Mouse (Mus musculus) 416B (cell line): Measurements from ENCODE around the gene Clic1.
A peak's percentile ranks its signal among the peaks of the same experiment; 100 is the strongest.
"Not testable (repeated sequence)": the region's sequence is repeated elsewhere in the genome, so short reads cannot be mapped to it uniquely, and the experiment has no call there.

ENCODE experiments used
- DNase-seq: peaks from one replicate; pipeline ENCODE4 v3.0.0; 2011; ENCODE audit warnings: low read depth

Gene Clic1

GRCm38 (mm10) chr17:35021163-35021808, 28.5 kb upstream of the Clic1 start:
- peak; percentile 82 for DNase-seq

DNA sequence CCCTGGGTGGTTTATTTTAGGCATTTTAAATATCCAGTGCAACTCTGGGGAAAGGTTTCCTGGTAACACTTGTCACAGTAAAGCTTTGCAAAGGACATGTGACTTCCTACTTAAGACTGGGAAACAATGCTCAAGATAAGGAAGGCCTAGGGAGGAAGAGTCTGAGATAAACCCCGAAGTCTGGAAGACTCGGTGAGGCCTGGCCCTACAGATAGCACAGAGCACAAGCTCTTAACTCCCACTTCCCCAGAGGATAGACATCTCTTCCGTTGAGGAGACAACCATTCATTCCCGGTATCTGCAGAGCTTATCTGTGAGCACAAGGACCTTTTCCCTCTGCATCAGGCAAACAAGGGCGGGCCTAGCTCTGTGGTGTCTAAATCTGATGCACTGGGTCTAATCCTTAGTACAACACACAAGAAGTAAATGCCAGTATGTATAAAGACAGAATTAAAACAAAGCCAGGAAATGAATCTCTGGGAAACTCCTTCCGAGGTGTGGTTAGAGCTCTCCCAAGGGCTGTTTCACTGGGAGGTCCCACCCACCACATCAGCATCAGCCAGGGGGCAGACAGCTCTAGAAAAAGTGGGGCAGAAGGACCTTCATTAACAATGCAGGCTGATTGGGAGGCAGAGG, 27.8 kb upstream of the Clic1 start:
- DNase-seq, result peak; percentile 84

DNA sequence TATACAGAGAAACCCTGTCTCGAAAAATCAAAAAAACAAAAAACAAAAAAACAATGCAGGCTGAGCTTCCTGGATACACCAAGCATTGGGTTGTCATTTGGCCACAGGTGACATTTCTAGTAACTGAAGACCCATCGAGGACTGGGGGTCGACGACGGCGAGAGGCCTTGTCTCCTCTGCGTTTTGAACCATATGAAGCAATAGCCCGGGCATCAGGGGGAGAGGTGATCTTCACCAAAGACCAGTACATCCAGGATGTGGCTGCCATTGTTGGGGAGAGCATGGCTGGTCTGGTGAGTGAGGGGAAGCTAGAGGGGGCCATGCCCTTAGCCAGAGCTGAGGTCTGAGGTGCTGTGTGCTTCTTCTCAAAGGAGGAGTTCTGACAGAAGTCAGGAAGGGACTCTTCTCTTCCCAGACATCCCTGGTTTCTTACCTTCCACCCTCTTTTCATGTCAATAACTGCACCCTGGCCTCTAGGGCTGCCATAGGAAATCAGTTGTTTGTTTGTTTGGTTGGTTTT, 27.2 kb upstream of the Clic1 start:
- DNase-seq, result no peak

DNA sequence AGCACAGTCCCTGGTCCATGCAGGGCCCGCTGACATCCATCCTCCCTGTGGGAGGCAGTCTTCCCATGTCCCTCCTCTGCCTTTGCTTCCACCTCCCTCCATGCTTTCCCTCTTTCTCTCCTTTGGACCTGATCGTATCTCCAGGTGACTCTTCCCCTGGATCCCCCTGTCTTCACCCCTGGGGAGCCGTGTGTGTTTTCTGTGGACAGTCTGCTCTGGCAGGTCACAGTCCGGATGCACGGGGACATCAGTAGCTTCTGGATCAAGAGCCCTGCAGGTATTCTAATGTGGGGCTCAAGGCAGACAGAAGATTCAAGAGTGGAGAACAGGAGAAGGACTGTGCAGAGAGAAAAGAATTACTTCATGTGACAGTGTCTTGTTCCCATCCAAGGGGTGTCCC, 26.5 kb upstream of the Clic1 start:
- no peak for DNase-seq

GRCm38 (mm10) chr17:35023756-35024155, 26.0 kb upstream of the Clic1 start:
- peak; percentile 45 for DNase-seq

GRCm38 (mm10) chr17:35024261-35024660, 25.5 kb upstream of the Clic1 start:
- no peak for DNase-seq

- DNase-seq, result peak; percentile 77
Measured at GRCm38 (mm10) chr17:35024691-35025488, 24.9 kb upstream of the Clic1 start.

DNA sequence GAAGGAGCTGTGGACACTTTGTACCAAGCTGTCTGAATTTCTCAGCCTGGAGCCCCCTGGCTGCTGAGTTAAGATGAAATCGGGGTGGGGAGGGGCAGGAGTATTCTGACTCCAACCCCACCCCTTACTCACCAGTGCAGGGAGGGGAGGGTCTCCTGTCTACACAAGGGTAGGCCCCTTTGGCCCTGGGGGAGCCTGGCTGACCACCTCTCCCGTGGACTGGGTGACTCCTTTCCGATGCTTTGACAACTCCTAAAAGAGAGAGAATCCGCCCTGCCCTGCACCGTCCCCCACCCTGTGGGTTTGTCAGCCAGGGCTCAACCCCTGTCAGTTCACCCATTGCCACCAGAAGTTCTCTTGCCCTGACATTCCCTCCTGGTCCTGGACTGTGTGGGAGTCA, 23.6 kb upstream of the Clic1 start:
- no peak for DNase-seq

DNA sequence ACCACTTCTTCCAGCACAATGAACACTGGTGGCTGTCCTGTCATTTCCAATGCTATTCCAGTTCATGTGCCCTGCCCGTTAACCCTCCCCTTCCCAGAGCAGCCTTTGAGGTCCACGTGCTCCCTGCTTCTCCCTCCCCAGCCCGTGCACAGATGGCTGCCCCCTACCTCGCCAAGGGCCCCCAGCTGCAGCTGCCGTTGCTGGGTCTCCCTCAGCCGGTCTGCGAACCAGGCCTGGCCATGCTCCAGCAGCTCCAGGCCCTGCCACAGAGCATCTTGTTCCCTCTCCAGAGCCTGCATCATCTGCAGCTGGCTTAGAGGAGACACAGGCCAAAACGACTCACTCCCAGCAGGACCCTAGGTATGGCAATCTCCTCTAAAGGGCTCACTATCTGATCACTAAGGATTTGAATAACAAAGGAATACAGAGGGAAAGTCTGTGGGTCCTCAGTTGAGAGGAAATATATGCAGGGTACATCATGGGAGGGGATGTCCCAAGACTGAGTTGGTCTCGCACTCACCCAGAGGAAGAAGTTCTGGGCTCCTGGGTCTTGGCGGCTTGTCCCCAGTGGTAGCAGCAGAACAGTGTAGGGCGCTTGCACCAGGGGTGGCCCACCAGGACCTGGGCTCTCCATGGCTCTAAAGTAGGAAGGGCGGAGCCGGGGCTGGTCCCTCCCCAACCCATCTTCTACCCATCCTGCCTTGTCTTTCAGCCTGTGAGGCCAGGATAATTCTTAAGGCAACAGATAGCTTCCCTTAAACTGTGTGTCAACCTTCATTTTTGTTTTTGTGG, 22.3 kb upstream of the Clic1 start, which contains the start of gene Sapcd1:
TSS of gene Sapcd1 (minus strand) at position 740 of the 792 bp plus-strand sequence.
- DNase-seq, result no peak

DNA sequence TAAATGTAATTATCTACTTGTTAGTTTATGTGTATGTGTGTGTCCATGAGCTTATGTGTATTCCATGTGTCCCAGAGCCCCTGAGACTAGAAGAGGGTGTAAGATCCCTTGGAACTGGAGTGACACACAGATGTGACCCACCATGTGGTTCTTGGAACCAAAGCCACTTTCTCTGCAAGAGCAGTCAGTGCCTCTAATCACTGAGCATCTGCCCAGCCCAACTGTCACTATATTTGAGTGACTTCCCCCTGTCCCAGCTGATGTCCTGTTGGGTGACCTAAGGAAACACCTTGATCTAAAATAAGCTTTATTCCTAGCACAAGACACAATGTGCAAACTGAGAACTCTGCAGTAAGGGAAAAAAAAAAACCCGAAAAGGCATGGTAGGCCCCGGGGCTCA, 21.5 kb upstream of the Clic1 start:
- DNase-seq, result peak; percentile 36

DNA sequence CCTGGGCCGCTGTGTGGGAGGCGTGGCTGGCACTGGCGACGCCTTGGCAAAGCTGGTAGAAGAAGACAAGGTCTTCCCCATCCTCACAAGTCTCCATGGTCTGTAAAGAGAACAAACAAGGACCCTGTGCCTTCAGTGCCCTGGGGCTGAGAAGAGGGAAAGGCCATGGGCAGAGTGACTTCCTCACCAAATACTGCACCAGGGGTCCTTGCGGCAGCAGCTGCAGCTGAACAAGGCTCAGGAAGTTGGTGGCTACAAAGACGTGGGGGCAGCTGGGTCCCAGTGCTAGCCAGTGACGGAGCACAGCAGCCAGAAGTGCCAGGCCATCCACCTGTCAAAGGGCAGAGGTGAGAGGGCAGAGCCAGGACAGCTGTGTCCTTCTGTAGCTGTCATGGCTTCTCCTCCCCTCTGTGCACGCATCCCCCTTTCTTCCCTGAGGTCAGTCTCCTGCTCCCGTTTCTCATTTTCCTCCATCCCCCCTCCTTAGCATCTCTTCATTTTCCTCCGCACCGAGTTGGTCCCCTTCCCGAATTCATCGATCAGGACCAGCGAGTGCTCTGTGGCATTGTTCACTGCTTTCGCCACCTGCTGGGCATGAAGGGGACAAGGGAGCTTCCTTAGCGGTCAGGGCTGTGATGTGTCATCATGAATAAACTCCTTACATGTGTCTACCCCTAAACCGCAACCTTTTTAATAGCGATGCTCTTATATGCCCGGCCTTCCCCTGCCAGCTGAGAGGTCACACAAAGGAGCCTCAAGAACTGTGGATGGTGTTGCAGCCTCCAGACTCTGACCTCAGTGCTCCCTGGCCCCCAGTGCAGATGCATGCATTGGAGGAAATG, 19.9 kb upstream of the Clic1 start:
- peak; percentile 89 for DNase-seq

DNA sequence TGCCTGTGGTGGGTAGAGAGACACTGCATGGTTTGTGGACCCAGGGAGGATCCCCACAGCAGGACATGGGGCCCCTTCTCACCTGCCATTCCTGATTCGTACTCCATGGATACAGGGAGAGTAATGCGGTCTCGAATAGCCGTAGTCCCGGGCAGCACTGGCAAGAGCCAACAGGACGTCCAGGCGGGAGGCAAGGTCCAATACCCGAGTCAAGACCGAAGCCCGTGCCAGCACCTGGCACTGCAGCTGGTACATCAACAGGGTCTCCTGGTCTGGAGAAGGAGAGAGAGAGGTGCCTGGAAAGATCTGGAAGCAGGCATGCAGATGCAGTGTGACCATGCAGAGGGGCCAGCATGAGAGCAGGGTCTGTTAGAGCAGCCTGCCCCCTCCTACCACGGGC, 18.5 kb upstream of the Clic1 start:
- no peak for DNase-seq

DNA sequence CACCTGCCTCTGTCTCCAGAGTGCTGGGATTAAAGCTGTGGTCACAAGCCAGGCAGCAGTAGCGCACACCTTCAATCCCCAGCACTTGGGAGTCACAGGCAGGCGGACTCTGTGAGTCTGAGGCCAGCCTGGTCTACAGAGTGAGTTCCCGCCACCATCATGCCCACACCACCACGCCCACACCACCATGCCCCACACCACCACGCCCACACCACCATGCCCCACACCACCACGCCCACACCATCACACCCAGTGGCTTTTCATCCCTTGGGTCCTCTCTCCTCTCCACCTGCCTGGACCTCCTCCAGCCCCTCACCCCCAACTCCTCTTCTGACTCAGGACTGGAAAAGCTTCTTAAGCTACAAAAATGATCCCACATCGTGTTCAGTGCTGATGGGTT, 17.9 kb upstream of the Clic1 start:
- DNase-seq, result no peak

DNA sequence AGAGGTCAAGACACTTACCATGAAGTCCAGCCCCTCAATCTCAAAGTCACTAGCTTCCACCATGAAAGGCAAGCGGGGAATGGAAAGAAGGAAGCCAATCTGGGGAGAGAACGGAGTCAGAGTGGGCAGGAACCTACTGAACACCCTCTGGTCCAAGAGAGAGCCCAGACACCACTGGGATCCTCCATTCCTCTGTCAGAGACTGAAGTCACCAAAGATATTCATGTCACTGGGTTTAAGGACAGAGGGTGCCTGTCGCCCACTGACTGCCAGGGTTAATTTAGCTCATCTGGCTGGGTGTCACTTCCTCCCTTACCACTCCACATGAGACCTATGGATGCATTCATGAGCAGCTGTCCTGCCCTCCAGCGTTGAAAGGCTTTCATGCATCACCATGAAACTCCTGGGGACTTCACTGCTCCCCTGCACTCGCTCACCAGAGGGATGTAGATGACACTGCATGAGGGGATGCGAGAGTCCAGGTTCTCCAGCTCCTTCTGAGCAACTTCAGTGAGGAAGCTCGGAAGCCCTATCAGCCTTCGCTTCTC, 17.4 kb upstream of the Clic1 start:
- no peak for DNase-seq

DNA sequence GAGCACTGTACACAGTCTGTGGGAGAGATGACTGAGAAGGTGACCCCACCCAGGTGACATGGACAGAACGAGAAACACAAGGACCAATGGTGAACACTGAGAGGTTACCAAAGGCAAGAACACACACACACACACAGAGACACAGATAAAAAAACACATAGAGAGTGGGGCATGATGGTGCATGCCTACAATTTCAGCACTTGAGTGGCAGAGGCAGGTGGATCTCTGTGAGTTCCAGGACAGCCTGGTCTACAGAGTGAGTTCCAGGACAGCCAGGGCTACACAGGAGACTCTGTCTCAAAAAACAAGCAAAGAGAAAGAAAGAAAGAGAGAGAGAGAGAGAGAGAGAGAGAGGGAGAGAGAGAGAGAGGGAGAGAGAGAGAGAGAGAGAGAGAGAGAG, 16.1 kb upstream of the Clic1 start:
- DNase-seq, result not testable (repeated sequence)

GRCm38 (mm10) chr17:35034896-35035295, 14.9 kb upstream of the Clic1 start:
- DNase-seq, result peak; percentile 57

DNA sequence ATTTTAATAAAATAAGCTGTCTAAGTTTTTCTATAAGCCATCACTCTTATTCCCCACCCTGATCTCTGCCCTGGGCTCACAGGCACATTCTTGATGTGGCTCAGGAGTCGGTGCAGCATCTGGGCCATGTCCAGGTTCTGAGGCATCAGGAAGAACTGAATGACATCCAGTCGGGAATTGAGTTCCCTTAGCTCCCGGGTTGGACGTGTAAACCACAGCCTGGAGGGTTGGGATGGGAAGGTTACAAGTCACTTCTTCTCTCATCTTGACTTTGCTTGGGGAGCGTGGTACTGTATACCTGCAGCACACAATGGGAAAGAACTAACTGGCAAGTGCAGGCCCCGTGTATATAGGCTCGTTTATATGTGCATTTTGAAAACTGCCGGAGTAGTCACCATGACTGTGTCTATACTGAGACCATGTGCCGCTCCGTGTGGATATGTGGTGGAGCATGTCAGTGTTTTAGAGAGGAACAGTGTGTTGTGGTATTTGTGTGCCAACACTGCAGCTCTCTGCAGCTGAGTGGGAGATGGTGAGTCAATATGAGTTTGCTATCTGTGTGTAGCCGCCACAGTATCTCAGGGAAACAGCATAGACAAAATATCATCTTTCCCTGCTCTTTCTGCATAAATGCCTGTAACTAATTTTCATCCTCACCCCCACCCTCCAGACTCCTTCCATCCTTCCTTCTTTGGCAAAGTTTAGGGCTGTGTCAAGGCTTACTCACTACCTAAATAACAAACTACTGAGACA, 10.5 kb upstream of the Clic1 start:
- DNase-seq, result peak; percentile 65

GRCm38 (mm10) chr17:35043794-35044193, 6.0 kb upstream of the Clic1 start:
- peak; percentile 51 for DNase-seq

DNA sequence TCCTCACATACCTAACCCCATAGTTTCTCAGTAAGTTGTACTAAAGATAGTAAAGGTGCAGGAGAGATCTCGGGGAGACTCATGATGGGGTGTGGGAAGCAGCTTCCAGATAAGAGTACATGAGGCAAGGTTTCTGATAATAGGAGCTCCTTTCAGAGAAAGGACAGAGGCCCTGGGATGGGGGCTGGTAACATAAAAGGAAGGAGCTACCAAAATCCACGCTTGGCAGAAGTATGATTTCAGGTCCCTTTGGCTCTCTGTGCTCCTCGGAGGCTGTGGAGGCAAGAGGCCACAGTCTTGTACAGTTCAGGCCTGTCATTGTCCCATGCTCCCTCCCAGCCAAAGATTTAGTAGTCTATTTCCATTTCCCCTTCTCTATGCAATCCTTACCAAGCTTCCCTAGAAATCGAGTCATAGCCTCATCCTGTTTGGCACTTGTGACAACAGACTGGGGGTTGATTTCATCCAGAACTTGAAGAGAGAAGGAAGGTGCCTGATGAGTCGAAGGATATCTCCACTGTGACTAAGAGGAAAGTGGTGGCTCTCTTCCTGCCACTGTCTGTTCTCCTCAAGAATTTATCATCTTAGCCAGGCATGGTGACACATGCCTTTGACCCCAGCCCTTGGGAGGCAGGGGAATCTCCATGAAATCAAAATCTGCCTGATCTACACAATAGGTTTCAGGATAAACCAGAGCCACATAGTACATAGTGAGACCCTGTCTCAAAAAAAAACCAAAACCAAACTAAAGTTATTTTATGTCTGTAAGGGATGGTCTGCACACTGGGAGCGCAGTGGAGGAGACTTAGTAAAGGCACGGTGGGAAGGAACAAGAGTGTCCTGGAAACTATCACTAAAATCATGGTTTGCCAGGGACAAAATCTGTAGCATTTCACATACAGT, 4.6 kb upstream of the Clic1 start:
- peak; percentile 82 for DNase-seq
